ENCODE assay signal across 18 mouse cellular contexts in genomic region chr9:107260429-107260828, GRCm38 (mm10). TPM values are rescaled to one million over a fixed set of nuclear protein-coding genes. Genes with fewer than 3 reads are reported as not detected.
A peak's percentile ranks its signal among the peaks of the same experiment; 100 is the strongest.
DNase-seq lines count a peak whose midpoint lies in the region; ATAC-seq and TF ChIP-seq lines count a peak whose summit lies in the region.
"Had no signal": no experiment of that assay in that cellular context is flagged by ENCODE, and none has a peak within 500 bp of the region (broad histone marks: within the 10 kb centered on the region; RNA-seq: fewer than 3 reads in every experiment).

No protein-coding gene starts in this region.

- peak overlapping the region; percentile 62 for H3K27ac ChIP-seq in forebrain, embryonic 16.5 days (ENCODE audit: low read length)
- no peak overlapping the region for H3K27ac ChIP-seq in forebrain, embryonic 12.5 days
- peak overlapping the region; percentile 91 for H3K27ac ChIP-seq in olfactory bulb, adult 2 months (ENCODE audit: insufficient read depth, low read depth, low read length)
- no peak overlapping the region for H3K27ac ChIP-seq in midbrain, embryonic 11.5 days (ENCODE audit: low read depth, low read length)
- H3K27ac ChIP-seq: midbrain, embryonic 13.5 days had no signal

- H3K4me3 ChIP-seq in forebrain, embryonic 16.5 days (replicated peaks; ENCODE audit: low read length): no peak overlapping the region
- H3K4me3 ChIP-seq in forebrain, embryonic 12.5 days (replicated peaks): no peak overlapping the region
- H3K4me3 ChIP-seq in olfactory bulb, adult 2 months (ENCODE audit: insufficient read depth, low read depth, low read length): no peak overlapping the region
- H3K4me3 ChIP-seq in midbrain, embryonic 11.5 days (ENCODE audit: low read depth, low read length): no peak overlapping the region
- H3K4me3 ChIP-seq: erythroblast, embryonic 14.5 days; heart, embryonic 12.5 days; midbrain, embryonic 13.5 days had no signal

- no peak for TF ChIP-seq CTCF in olfactory bulb, adult 2 months (IDR thresholded peaks at IDR 0.05; ENCODE audit: insufficient read depth, low read depth, low read length)

- H3K27me3 ChIP-seq in forebrain, embryonic 16.5 days (replicated peaks; ENCODE audit: control insufficient read depth, insufficient read depth, low read length): no peaks in the 10 kb centered on the region
- no peaks in the 10 kb centered on the region for H3K27me3 ChIP-seq in forebrain, embryonic 12.5 days
- no peaks in the 10 kb centered on the region for H3K27me3 ChIP-seq in midbrain, embryonic 11.5 days (ENCODE audit: control insufficient read depth, insufficient read depth, low read length)
- H3K27me3 ChIP-seq: midbrain, embryonic 13.5 days; Patski had no signal

- peak; percentile 39 for DNase-seq in left cerebral cortex, postnatal 4 days
- no peak for DNase-seq in left cerebral cortex, postnatal 36 days (ENCODE audit: low spot score in 2 of 2)
- peak; percentile 82 for DNase-seq in cerebellum, adult 9-10 months
- DNase-seq in ovary, postnatal 36 days (ENCODE audit: low spot score): no peak
- no peak for DNase-seq in midbrain, embryonic 11.5 days (ENCODE audit: low spot score, missing footprints)
- DNase-seq: adrenal gland, postnatal 25 days; kidney, adult 2 months; kidney, postnatal 14 days; liver; lung, embryonic 14.5 days had no signal

- no peak overlapping the region for H3K4me2 ChIP-seq in forebrain, embryonic 16.5 days (ENCODE audit: low read length)
- H3K4me2 ChIP-seq in forebrain, embryonic 12.5 days: no peak overlapping the region
- H3K4me2 ChIP-seq in midbrain, embryonic 11.5 days: no peak overlapping the region
- H3K4me2 ChIP-seq: lung, embryonic 14.5 days; midbrain, embryonic 13.5 days had no signal

- no peak overlapping the region for H3K9ac ChIP-seq in forebrain, embryonic 16.5 days (replicated peaks; ENCODE audit: low read depth, low read length)
- no peak overlapping the region for H3K9ac ChIP-seq in forebrain, embryonic 12.5 days
- no peak overlapping the region for H3K9ac ChIP-seq in midbrain, embryonic 11.5 days (ENCODE audit: low read length)
- H3K9ac ChIP-seq: heart, embryonic 12.5 days; lung, embryonic 14.5 days had no signal

- H3K9me3 ChIP-seq in forebrain, embryonic 16.5 days (ENCODE audit: control insufficient read depth, low read length): no peaks in the 10 kb centered on the region
- H3K9me3 ChIP-seq in forebrain, embryonic 12.5 days: no peaks in the 10 kb centered on the region
- no peaks in the 10 kb centered on the region for H3K9me3 ChIP-seq in midbrain, embryonic 11.5 days (ENCODE audit: control insufficient read depth, low read length)
- H3K9me3 ChIP-seq: heart, embryonic 12.5 days; midbrain, embryonic 13.5 days had no signal

- intact Hi-C loops in left cerebral cortex, postnatal 4 days (cut with DNase I): no loop called here
- intact Hi-C loops in left cerebral cortex, postnatal 36 days (cut with DNase I): no loop called here

- 48% methylated on average over 2 of the region's 2 CpGs for WGBS in forebrain, embryonic 16.5 days
- WGBS in forebrain, embryonic 12.5 days: 81% methylated on average over 2 of the region's 2 CpGs
- 30% methylated on average over 2 of the region's 2 CpGs for WGBS in olfactory bulb, adult 2 months
- WGBS in midbrain, embryonic 11.5 days: 80% methylated on average over 2 of the region's 2 CpGs

- no peaks in the 10 kb centered on the region for H3K36me3 ChIP-seq in forebrain, embryonic 16.5 days (ENCODE audit: control insufficient read depth, insufficient read depth)
- H3K36me3 ChIP-seq in forebrain, embryonic 12.5 days (replicated peaks): no peaks in the 10 kb centered on the region
- no peaks in the 10 kb centered on the region for H3K36me3 ChIP-seq in midbrain, embryonic 11.5 days (ENCODE audit: control insufficient read depth, insufficient read depth, low read length)
- H3K36me3 ChIP-seq: heart, embryonic 12.5 days; midbrain, embryonic 13.5 days had no signal

- peaks cover 14% of the 10 kb centered on the region for H3K4me1 ChIP-seq in forebrain, embryonic 16.5 days (replicated peaks; ENCODE audit: control insufficient read depth, insufficient read depth, low read length)
- peaks cover 12% of the 10 kb centered on the region for H3K4me1 ChIP-seq in forebrain, embryonic 12.5 days
- H3K4me1 ChIP-seq in olfactory bulb, adult 2 months (ENCODE audit: control insufficient read depth, insufficient read depth, low read length): peaks cover 63% of the 10 kb centered on the region
- peaks cover 5% of the 10 kb centered on the region for H3K4me1 ChIP-seq in midbrain, embryonic 11.5 days (ENCODE audit: control insufficient read depth, insufficient read depth, low read length)

- TF ChIP-seq POLR2A in olfactory bulb, adult 2 months (IDR thresholded peaks at IDR 0.05; ENCODE audit: insufficient read depth, low read depth, low read length): no peak

- no peak for ATAC-seq in forebrain, embryonic 16.5 days
- no peak for ATAC-seq in forebrain, embryonic 12.5 days (ENCODE audit: low FRiP score)
- ATAC-seq in midbrain, embryonic 11.5 days (ENCODE audit: low FRiP score): no peak
- ATAC-seq: activated CD4-positive, CD25-positive, alpha-beta regulatory T cell, adult 4 months; midbrain, embryonic 13.5 days; Patski had no signal

RNA-seq across cellular contexts. Expression of gene Dock3, which starts 28.7 kb away (rescaled TPM):
- polyA plus RNA-seq in forebrain, embryonic 16.5 days (2015; fragmentation: Nextera tagmentation; extraction: Ambion mirVana): 23.2 and 23.6 TPM in 2 replicates
- 12.3 and 13.8 TPM in 2 replicates for polyA plus RNA-seq in forebrain, embryonic 12.5 days (2016; fragmentation: Nextera tagmentation; extraction: Ambion mirVana)
- total RNA-seq in left cerebral cortex, postnatal 4 days (2021): 100 to 1,000 TPM; 159 to 181 TPM
- 100 to 1,000 TPM; 209 to 235 TPM for total RNA-seq in left cerebral cortex, postnatal 36 days (2021)
- polyA plus RNA-seq in olfactory bulb, adult 2 months (2012; ENCODE audit: insufficient read depth, insufficient read length, low replicate concordance, missing spikeins): 452 TPM in 1 of 2 replicates, not detected in the other
- polyA plus RNA-seq in midbrain, embryonic 11.5 days (2014; fragmentation: Nextera tagmentation; extraction: Ambion mirVana): 7.0 and 9.3 TPM in 2 replicates
- polyA plus RNA-seq: erythroblast, embryonic 14.5 days had no signal

RNA-seq across cellular contexts. Expression of gene Mapkapk3, which starts 29.2 kb away (rescaled TPM):
- 1.4 and 1.7 TPM in 2 replicates for polyA plus RNA-seq in forebrain, embryonic 16.5 days (2015; fragmentation: Nextera tagmentation; extraction: Ambion mirVana)
- 2.4 and 3.7 TPM in 2 replicates for polyA plus RNA-seq in forebrain, embryonic 12.5 days (2016; fragmentation: Nextera tagmentation; extraction: Ambion mirVana)
- 1 to 10 TPM; 3.3 to 4.8 TPM for total RNA-seq in left cerebral cortex, postnatal 4 days (2021)
- 1 to 10 TPM; 2.9 to 4.5 TPM for total RNA-seq in left cerebral cortex, postnatal 36 days (2021)
- polyA plus RNA-seq in olfactory bulb, adult 2 months (2012; ENCODE audit: insufficient read depth, insufficient read length, low replicate concordance, missing spikeins): not detected in 2 replicates
- polyA plus RNA-seq in midbrain, embryonic 11.5 days (2014; fragmentation: Nextera tagmentation; extraction: Ambion mirVana): 2.5 and 2.7 TPM in 2 replicates

RNA-seq across cellular contexts. Expression of gene Cish, which starts 35.4 kb away (rescaled TPM):
- polyA plus RNA-seq in forebrain, embryonic 16.5 days (2015; fragmentation: Nextera tagmentation; extraction: Ambion mirVana): 9.2 and 11.1 TPM in 2 replicates
- polyA plus RNA-seq in forebrain, embryonic 12.5 days (2016; fragmentation: Nextera tagmentation; extraction: Ambion mirVana): 4.5 and 6.0 TPM in 2 replicates
- 10 to 100 TPM; 16.4 to 17.5 TPM for total RNA-seq in left cerebral cortex, postnatal 4 days (2021)
- 10 to 100 TPM in 1 of 2 experiments, 1 to 10 TPM in 1; 4.8 to 11.0 TPM for total RNA-seq in left cerebral cortex, postnatal 36 days (2021)
- not detected in 2 replicates for polyA plus RNA-seq in olfactory bulb, adult 2 months (2012; ENCODE audit: insufficient read depth, insufficient read length, low replicate concordance, missing spikeins)
- polyA plus RNA-seq in midbrain, embryonic 11.5 days (2014; fragmentation: Nextera tagmentation; extraction: Ambion mirVana): 4.0 and 4.2 TPM in 2 replicates

Comparison
In these comparisons a context has a peak if more than half of its experiments do, and no peak if none do; other contexts are left out.
1. H3K27ac ChIP-seq: peak in forebrain, embryonic 16.5 days (single experiment) and olfactory bulb, adult 2 months (single experiment); none in forebrain, embryonic 12.5 days (single experiment) and midbrain, embryonic 11.5 days (single experiment).
2. DNase-seq: peak in left cerebral cortex, postnatal 4 days (single experiment) and cerebellum, adult 9-10 months (single experiment); none in left cerebral cortex, postnatal 36 days (0 of 2), ovary, postnatal 36 days (single experiment) and midbrain, embryonic 11.5 days (single experiment).